Mouse (Mus musculus): ENCODE results near the gene Sobp.

Sobp gene

GRCm38 (mm10) chr10:43001433-43001832, 172.9 kb downstream of the Sobp start:
- no peak for DNase-seq (ENCODE audit: inconsistent age in 2 of 2, low spot score in 1 of 2)

DNA sequence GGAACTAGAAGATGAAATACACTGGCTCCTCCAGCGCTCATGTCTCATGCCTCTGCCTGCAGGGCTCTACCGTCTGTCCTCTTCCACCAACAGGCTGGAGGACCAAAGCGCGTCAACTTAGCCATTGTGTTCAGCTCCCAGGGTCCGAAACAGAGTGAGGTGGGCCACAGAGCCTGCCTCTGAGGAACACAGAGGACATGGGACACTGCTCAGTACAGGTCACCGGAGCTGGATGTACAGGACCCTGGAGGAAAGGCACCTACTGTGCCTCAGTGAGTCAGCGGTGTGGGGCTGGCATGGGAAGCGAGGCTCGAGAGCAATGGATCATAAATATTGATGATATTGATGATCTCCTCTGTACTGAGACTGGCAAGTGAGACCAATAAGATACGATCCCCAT, 175.0 kb downstream of the Sobp start:
- no peak for DNase-seq (ENCODE audit: inconsistent age in 2 of 2, low spot score in 1 of 2)

DNA sequence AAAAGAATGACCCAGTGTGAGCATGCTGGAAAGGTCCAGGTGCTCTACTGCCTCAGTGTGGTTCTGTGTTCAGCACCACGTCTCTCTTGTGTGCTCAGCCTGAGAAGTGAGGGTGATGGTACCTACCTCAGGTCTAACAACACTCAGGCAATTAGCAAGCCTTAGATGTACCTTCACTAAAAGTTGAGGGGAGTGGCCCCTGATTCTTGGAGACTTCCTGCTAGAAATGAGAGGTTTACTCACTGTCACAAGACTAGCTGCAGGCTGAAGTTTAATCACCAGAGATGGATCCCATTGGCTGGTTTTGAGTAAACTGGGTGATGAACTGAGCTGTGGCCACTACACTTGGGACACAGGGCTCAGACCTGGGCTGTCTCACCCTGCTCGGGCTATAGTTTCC, 177.1 kb downstream of the Sobp start:
- DNase-seq (ENCODE audit: inconsistent age in 2 of 2, low spot score in 1 of 2) = no peak

DNA sequence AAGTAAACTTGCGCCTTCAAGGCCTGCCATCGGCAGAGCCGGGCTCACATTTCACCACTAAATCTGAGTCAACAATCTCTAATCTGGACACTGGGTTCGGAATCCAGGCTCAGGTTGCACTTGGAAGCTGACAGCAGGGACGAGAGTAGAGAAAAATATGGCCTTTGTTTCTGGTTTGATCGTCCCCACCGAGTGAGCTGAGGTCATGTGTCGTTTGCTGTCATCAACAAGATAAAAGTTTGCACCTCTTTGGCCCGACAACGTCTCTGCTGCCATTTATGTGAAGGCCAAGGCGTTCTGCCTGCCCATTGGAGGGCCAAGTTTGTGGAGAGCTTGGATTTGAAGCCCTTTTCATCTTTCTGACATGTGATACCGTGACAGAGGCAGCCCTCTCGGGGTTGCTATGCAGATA, 178.8 kb downstream of the Sobp start:
- DNase-seq (ENCODE audit: inconsistent age in 2 of 2, low spot score in 1 of 2) = peak; percentile 32 to 64

- DNase-seq (ENCODE audit: inconsistent age in 2 of 2, low spot score in 1 of 2) = no peak
These were observed 180.0 kb downstream of the Sobp start for GRCm38 (mm10) chr10:42994331-42994782.

DNA sequence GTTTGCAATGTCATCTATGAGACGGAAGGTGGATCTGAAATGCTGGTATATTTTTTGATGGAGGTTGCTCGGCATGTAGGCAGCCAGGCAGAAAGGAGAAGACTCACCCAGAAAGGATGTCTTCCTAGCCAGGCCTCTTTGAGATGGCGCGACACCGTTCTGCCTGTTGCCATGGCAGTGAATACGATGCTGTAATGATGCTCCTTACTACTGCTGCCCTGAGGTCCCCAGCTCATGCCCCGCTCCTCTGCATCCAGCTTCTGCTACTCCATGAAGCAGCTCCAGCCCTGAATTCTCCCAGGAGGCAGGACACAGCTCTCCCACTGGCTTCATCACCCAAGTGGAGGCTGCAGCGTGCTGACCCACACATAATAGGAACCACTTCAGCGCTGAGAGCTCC, 183.3 kb downstream of the Sobp start:
- no peak for DNase-seq (ENCODE audit: inconsistent age in 2 of 2, low spot score in 1 of 2)

DNA sequence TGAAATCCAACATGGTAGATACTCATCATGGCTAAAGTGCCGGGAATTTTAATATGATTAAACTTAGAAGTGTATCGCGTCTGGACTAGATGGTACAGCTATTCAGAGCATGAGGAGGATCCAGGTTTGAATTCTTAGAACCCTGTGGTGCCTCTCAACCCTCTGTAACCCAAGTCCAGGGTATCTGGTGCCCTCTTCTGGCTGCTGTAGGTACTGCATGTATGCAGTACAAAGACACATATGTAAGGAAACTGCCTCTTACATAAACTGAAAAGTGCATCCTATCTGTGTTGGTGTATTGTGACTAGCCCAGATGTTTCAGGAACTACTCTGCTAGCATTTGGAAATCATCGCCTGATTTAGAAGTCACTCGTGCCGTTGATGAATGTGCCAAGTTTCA, 184.4 kb downstream of the Sobp start:
- peak; percentile 59 to 84 for DNase-seq (ENCODE audit: inconsistent age in 2 of 2, low spot score in 1 of 2)

- DNase-seq (ENCODE audit: inconsistent age in 2 of 2, low spot score in 1 of 2) = no peak
These were observed 185.7 kb downstream of the Sobp start for GRCm38 (mm10) chr10:42988627-42989026.

GRCm38 (mm10) chr10:42987594-42988052, 186.7 kb downstream of the Sobp start:
- peak; percentile 60 to 91 for DNase-seq (ENCODE audit: inconsistent age in 2 of 2, low spot score in 1 of 2)

DNA sequence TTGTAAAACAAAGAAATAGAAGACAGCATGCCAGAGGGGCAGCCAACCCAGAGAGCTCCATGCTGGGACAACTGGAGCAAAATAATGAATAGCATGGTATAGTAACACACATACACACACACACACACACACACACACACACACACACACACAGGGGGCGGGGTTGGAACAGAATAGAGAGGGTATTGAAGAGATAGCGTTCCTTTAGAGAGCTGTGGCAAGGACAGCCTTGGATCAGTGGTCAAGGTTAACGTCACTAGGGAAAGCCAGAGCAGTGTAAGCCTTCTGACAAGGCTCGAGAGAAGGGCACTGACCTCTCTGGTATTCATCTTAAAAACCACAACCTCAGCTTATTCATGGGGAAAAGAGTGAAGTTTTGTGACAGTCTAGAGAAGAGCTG, 189.4 kb downstream of the Sobp start:
- DNase-seq (ENCODE audit: inconsistent age in 2 of 2, low spot score in 1 of 2) = peak; percentile 76 to 87

DNA sequence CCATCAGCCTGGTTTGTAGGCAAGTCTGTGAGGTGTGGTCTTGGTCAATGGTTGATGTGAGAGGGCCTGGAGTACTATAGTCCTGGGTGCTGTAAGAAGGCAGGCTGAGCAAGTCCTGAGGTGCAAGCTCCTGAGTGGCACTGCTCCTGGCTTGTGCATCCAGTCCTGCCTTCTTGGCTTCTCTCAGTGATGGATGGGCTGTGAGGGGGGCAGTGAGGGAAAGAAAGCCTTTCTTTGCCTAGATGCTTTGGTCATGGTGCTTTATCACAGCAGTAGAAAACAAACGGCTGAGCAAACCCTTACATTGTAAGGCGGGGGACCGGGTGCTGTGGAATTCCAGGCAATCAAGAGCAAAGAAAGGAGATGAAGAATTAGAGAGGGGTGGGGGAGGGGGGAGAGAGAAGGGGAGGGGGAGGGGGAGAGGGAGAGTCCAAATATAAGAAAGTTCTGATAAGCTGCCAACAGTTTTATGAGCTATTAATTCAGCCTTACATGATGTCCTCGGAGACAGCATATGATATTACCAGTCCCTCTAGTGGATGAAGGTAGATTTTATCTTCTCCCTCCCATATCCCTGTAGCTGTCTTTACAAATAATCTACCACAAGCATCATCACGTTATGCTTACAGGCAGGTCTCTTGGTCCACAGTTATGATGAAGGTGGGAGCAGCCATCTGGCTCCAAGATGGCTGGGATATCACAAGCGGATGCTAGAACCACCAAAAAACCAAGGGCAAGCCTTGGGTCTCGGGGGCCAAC, 193.2 kb downstream of the Sobp start:
- DNase-seq (ENCODE audit: inconsistent age in 2 of 2, low spot score in 1 of 2) = no peak

GRCm38 (mm10) chr10:42978346-42978745, 196.0 kb downstream of the Sobp start:
- no peak for DNase-seq (ENCODE audit: inconsistent age in 2 of 2, low spot score in 1 of 2)

- peak in 1 of 2 experiments; percentile 71 for DNase-seq (ENCODE audit: inconsistent age in 2 of 2, low spot score in 1 of 2)
These were observed 197.8 kb downstream of the Sobp start for GRCm38 (mm10) chr10:42976577-42976976.

- DNase-seq (ENCODE audit: inconsistent age in 2 of 2, low spot score in 1 of 2) = no peak
These were observed 200.8 kb downstream of the Sobp start for GRCm38 (mm10) chr10:42973537-42973936.

GRCm38 (mm10) chr10:42972504-42973172, 201.7 kb downstream of the Sobp start:
- peak; percentile 59 to 85 for DNase-seq (ENCODE audit: inconsistent age in 2 of 2, low spot score in 1 of 2)

DNA sequence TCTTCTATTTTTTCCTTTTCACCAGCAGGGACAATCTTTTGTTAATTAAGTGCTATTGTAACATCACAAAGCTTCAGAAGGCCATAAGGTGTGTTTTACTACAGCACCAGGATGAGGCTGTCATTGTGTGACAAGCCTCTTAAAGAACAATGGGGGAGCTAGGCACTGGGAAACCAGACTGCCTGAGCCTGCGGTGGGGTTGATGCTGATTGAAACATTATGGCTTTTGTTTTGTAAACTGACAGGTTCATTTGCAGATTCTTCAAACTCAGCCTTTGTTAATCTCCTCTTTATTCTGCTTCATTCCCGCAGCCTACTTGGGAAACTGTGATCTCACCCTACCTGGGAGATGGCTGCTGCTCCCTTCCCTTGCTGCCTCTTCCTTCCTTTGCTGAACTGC, 206.0 kb downstream of the Sobp start:
- DNase-seq (ENCODE audit: inconsistent age in 2 of 2, low spot score in 1 of 2) = no peak

DNA sequence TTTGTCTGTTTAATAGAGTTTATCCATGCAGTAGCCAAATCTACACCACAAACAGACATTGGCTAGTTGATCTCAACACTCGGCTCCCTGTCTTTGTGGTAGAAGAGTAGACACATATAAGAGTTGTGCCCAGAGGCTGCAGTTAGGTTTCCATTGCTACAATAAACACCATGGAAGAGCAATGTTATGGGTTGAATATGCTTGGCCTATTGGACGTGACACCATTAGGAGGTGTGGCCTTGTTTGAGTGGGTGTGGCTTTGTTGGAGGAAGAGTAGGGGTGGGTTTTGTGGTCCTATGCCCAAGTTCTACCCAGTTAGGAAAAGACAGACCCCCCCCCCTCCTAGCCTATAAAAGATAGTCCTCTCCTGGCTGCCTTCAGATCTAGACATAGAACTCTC, 211.3 kb downstream of the Sobp start:
- no peak for DNase-seq (ENCODE audit: inconsistent age in 2 of 2, low spot score in 1 of 2)

GRCm38 (mm10) chr10:42962655-42963054, 211.7 kb downstream of the Sobp start:
- peak in 1 of 2 experiments; percentile 47 for DNase-seq (ENCODE audit: inconsistent age in 2 of 2, low spot score in 1 of 2)

- DNase-seq (ENCODE audit: inconsistent age in 2 of 2, low spot score in 1 of 2) = no peak
These were observed 212.1 kb downstream of the Sobp start for GRCm38 (mm10) chr10:42962181-42962601.

DNA sequence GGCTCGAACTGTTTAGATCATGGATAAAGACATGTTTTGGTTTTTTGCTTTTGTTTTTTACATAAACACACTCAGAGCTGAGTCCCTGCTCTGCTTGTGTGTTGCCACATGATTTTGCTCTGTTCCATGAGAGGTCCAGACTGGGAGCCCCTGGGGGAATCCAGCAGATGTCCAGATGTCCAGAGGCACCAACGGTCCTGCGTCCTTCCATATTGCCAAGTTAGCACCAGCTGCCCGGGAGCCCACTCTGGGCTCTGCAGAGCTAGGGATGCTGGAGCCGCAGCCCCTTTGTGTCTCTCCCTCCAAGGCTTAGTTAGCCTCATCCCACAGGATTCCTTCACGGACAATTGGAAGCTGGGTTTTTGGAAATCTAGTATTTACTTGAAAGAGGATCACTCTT, 212.6 kb downstream of the Sobp start:
- DNase-seq (ENCODE audit: inconsistent age in 2 of 2, low spot score in 1 of 2) = no peak

GRCm38 (mm10) chr10:42958686-42959085, 215.6 kb downstream of the Sobp start:
- DNase-seq (ENCODE audit: inconsistent age in 2 of 2, low spot score in 1 of 2) = no peak
